Mouse (Mus musculus): Measurements from ENCODE around the gene Mlip. TPM values are rescaled to one million over a fixed set of nuclear protein-coding genes. Genes with fewer than 3 reads are reported as not detected.

Gene Mlip
- polyA plus RNA-seq, 1 experiment from 2014 or later: 0.25 TPM

DNA sequence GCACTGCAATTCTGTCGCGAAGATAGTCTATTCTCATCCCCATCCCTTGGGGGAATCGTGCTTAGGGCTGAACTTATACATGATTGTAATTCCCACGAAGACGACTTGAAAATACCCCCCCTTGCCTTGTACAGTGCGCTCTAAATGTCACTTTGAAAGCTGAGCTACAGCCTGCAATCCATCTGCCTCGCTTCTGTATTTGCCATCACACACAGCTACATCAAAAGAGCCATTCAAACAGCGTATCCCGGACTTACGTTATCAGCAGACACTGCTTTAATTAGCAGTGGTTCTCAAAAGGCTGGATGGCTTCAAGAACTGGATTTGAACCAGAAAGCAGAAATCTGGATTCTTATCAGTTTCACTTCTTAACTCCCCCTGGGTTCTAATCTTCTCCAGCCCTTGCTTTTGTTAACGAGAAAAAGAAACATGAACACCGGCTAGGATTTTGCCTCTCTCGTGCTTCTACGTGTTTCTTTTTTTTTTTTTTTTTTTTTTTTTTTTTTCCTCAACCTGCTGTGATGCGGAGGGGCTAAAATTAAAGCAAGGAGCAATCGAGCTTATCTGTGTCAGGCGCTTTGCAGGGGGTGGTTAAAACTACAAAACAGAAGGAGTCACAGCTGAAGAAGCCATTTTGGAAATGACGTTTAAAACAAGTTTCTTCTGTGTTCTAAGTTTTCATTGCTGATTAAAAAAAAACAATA, 12.5 kb downstream of the Mlip start:
- Histone ChIP-seq H3K4me1 (ENCODE audit: control insufficient read depth, insufficient read depth, low read length) (no peaks in the 10 kb centered on the region), H3K36me3 (ENCODE audit: control insufficient read depth, insufficient read depth, low read length) (no peaks in the 10 kb centered on the region), H3K27ac (replicated peaks; ENCODE audit: low read depth, low read length) (no peak overlapping the region), H3K9ac (ENCODE audit: low read length) (no peak overlapping the region), H3K4me3 (ENCODE audit: low read depth, low read length) (no peak overlapping the region), H3K9me3 (ENCODE audit: control insufficient read depth, low read length) (no peaks in the 10 kb centered on the region), H3K27me3 (ENCODE audit: control insufficient read depth, insufficient read depth, low read length) (no peaks in the 10 kb centered on the region), H3K4me2 (ENCODE audit: low read depth, severe bottlenecking) (peak overlapping the region; percentile 34)
- 27% methylated on average over 18 of the region's 18 CpGs for WGBS
- DNase-seq (ENCODE audit: low spot score) (no peak), ATAC-seq (ENCODE audit: insufficient number of reproducible peaks, low FRiP score, low TSS enrichment, low read depth) (no peak)

DNA sequence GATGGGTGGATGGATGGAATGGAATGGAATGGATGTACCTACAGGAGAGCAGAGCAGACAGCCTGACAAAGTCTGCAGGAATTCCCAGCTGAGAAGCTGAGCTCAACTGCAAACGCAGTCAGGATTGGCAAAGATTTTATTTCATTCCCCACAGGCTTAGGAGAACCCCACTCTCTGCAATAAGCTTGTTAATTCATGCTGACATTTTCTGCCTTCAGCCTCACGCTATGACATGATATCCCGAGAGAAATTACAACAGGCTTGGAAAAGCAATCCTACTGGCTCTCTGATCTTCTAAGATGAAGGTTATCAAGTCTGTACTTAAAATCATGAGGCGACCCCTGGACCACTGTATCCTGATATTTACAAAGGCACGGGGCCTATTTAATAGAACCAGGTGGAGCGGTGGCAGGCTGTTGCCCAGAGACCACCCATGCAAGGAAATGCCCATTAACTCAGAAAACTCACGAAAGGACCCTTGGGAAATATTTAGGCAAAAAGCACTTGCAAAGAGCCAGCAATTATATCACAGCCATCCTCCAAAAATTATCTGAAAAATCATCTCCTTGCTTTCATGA, 13.1 kb downstream of the Mlip start:
- WGBS: 44% methylated on average over 7 of the region's 7 CpGs
- no peak overlapping the region for H3K4me3 ChIP-seq (ENCODE audit: low read depth, low read length)
- ATAC-seq (ENCODE audit: insufficient number of reproducible peaks, low FRiP score, low TSS enrichment, low read depth): no peak
- no peaks in the 10 kb centered on the region for H3K27me3 ChIP-seq (ENCODE audit: control insufficient read depth, insufficient read depth, low read length)
- H3K4me2 ChIP-seq (ENCODE audit: low read depth, severe bottlenecking): peak overlapping the region; percentile 34
- no peaks in the 10 kb centered on the region for H3K36me3 ChIP-seq (ENCODE audit: control insufficient read depth, insufficient read depth, low read length)
- DNase-seq (ENCODE audit: low spot score): no peak
- no peak overlapping the region for H3K9ac ChIP-seq (ENCODE audit: low read length)
- no peaks in the 10 kb centered on the region for H3K4me1 ChIP-seq (ENCODE audit: control insufficient read depth, insufficient read depth, low read length)
- H3K27ac ChIP-seq (replicated peaks; ENCODE audit: low read depth, low read length): no peak overlapping the region
- H3K9me3 ChIP-seq (ENCODE audit: control insufficient read depth, low read length): no peaks in the 10 kb centered on the region

DNA sequence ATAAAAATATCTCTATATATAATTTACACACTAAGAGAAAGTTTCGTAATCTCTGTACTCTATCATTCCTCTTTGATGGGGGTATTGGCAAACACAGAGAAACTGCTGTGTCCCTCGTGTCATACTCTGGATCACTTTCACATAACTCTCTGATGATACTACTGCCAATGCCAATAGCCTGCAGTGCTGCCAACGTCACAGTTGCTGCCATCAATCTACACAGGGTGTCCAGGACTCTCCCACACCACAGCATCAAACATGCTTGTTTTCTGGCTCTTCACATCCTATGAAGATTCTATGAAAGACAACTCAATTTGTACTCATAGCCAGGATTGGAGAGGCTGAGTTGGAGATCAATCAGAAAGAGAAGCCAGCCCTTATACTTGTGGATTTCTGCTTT, 17.4 kb downstream of the Mlip start:
- ATAC-seq (ENCODE audit: insufficient number of reproducible peaks, low FRiP score, low TSS enrichment, low read depth) (no peak), DNase-seq (ENCODE audit: low spot score) (no peak)
- WGBS: 79% methylated on average over 3 of the region's 3 CpGs
- Histone ChIP-seq H3K27me3 (ENCODE audit: control insufficient read depth, insufficient read depth, low read length) (no peaks in the 10 kb centered on the region), H3K27ac (replicated peaks; ENCODE audit: low read depth, low read length) (no peak overlapping the region), H3K9ac (ENCODE audit: low read length) (no peak overlapping the region), H3K36me3 (ENCODE audit: control insufficient read depth, insufficient read depth, low read length) (no peaks in the 10 kb centered on the region), H3K4me3 (ENCODE audit: low read depth, low read length) (no peak overlapping the region), H3K4me2 (ENCODE audit: low read depth, severe bottlenecking) (no peak overlapping the region), H3K9me3 (ENCODE audit: control insufficient read depth, low read length) (no peaks in the 10 kb centered on the region), H3K4me1 (ENCODE audit: control insufficient read depth, insufficient read depth, low read length) (no peaks in the 10 kb centered on the region)

DNA sequence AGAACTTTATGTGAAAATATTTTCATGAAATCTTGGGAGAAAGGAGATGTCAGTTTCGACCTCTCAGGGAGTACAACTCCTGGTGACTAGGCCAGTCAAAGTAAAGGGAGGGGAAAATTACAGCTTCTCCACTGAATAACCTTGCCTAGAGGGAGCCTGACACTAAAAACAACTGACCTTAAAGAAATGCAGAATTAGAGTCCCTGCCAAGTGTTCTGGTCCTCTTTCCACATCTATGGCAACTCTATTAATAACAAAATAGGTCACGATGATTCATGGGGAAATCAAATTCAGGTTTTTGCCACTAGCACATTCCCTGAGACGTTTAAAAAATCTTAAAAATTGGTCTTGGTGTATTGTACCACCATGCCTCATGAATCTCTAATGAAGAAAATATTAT, 34.4 kb downstream of the Mlip start:
- Histone ChIP-seq H3K36me3 (ENCODE audit: control insufficient read depth, insufficient read depth, low read length) (no peaks in the 10 kb centered on the region), H3K27me3 (ENCODE audit: control insufficient read depth, insufficient read depth, low read length) (no peaks in the 10 kb centered on the region), H3K27ac (replicated peaks; ENCODE audit: low read depth, low read length) (no peak overlapping the region), H3K9me3 (ENCODE audit: control insufficient read depth, low read length) (no peaks in the 10 kb centered on the region), H3K4me1 (ENCODE audit: control insufficient read depth, insufficient read depth, low read length) (no peaks in the 10 kb centered on the region), H3K4me3 (ENCODE audit: low read depth, low read length) (no peak overlapping the region), H3K4me2 (ENCODE audit: low read depth, severe bottlenecking) (no peak overlapping the region), H3K9ac (ENCODE audit: low read length) (no peak overlapping the region)
- DNase-seq (ENCODE audit: low spot score): no peak
- WGBS: 90% methylated on average over 3 of the region's 3 CpGs
- no peak for ATAC-seq (ENCODE audit: insufficient number of reproducible peaks, low FRiP score, low TSS enrichment, low read depth)

DNA sequence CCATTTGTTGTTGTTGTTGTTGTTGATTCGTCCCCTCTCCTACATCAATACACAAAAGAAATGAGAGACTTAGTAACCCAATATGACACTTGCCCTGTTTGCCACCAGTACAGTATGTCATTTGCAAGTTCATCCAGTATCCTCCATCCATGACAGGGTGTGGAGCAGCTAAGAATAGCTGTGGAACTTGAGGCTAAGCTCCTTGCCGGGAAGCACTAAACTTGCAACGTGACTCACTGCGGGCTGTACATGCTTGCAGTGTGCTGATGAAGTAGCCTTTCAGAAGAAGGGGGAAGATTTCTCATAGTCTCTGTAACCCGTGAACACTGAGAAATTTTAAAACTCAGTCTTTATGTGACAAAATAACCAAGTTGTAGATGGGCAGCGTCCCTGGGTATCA, 42.2 kb downstream of the Mlip start:
- Histone ChIP-seq H3K36me3 (ENCODE audit: control insufficient read depth, insufficient read depth, low read length) (no peaks in the 10 kb centered on the region), H3K4me3 (ENCODE audit: low read depth, low read length) (no peak overlapping the region), H3K27ac (replicated peaks; ENCODE audit: low read depth, low read length) (no peak overlapping the region), H3K27me3 (ENCODE audit: control insufficient read depth, insufficient read depth, low read length) (no peaks in the 10 kb centered on the region), H3K4me2 (ENCODE audit: low read depth, severe bottlenecking) (no peak overlapping the region), H3K4me1 (ENCODE audit: control insufficient read depth, insufficient read depth, low read length) (no peaks in the 10 kb centered on the region), H3K9ac (ENCODE audit: low read length) (no peak overlapping the region), H3K9me3 (ENCODE audit: control insufficient read depth, low read length) (no peaks in the 10 kb centered on the region)
- ATAC-seq (ENCODE audit: insufficient number of reproducible peaks, low FRiP score, low TSS enrichment, low read depth): no peak
- 88% methylated on average over 6 of the region's 6 CpGs for WGBS
- no peak for DNase-seq (ENCODE audit: low spot score)

DNA sequence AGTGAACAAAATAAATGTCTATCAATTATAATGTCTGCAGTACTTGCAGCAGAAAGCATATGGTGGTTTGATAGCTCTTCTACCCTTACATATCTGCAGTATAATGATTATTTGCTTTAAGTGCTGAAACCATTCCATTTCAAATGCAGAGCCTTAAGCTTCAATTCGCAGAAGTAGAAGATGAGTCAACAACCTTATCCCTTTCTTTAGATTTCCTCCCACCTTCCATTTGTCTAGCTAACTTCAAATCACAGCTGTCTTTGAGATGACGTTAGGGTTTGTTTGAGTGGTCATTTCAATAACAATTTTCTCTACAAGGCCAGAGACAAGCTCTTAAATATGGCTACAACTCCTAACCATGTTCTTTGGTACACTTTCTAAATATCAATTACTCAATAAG, 47.4 kb downstream of the Mlip start:
- DNase-seq (ENCODE audit: low spot score) (no peak), ATAC-seq (ENCODE audit: insufficient number of reproducible peaks, low FRiP score, low TSS enrichment, low read depth) (no peak)
- no peak overlapping the region for H3K27ac ChIP-seq (replicated peaks; ENCODE audit: low read depth, low read length)
- H3K4me1 ChIP-seq (ENCODE audit: control insufficient read depth, insufficient read depth, low read length): no peaks in the 10 kb centered on the region
- H3K9me3 ChIP-seq (ENCODE audit: control insufficient read depth, low read length): no peaks in the 10 kb centered on the region
- no peak overlapping the region for H3K4me2 ChIP-seq (ENCODE audit: low read depth, severe bottlenecking)
- H3K36me3 ChIP-seq (ENCODE audit: control insufficient read depth, insufficient read depth, low read length): no peaks in the 10 kb centered on the region
- WGBS: 86% methylated on average over 2 of the region's 2 CpGs
- H3K27me3 ChIP-seq (ENCODE audit: control insufficient read depth, insufficient read depth, low read length): no peaks in the 10 kb centered on the region
- H3K9ac ChIP-seq (ENCODE audit: low read length): no peak overlapping the region
- H3K4me3 ChIP-seq (ENCODE audit: low read depth, low read length): no peak overlapping the region

DNA sequence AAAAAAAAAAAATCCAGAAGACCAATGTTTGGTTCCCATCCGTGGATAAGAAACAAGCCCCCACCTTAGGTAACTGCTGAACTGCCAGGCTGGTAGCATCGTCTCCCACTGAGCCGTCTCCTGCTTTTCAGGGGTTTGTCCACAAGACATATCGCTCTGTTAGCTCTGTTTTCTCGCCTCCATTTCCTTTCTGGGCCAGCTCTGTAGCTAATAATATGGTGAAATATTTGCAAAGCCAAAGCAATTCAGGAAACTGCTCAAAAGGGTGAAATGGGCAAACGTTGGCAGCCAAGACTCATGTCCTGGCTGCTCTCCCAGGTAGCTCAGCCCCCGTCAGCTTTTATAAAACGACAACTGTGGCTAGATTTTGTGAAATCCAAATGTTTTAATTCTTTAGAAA, 50.4 kb downstream of the Mlip start:
- Histone ChIP-seq H3K9ac (ENCODE audit: low read length) (no peak overlapping the region), H3K36me3 (ENCODE audit: control insufficient read depth, insufficient read depth, low read length) (no peaks in the 10 kb centered on the region), H3K9me3 (ENCODE audit: control insufficient read depth, low read length) (no peaks in the 10 kb centered on the region), H3K27ac (replicated peaks; ENCODE audit: low read depth, low read length) (no peak overlapping the region), H3K4me2 (ENCODE audit: low read depth, severe bottlenecking) (no peak overlapping the region), H3K4me1 (ENCODE audit: control insufficient read depth, insufficient read depth, low read length) (no peaks in the 10 kb centered on the region), H3K4me3 (ENCODE audit: low read depth, low read length) (no peak overlapping the region), H3K27me3 (ENCODE audit: control insufficient read depth, insufficient read depth, low read length) (no peaks in the 10 kb centered on the region)
- no peak for ATAC-seq (ENCODE audit: insufficient number of reproducible peaks, low FRiP score, low TSS enrichment, low read depth)
- no peak for DNase-seq (ENCODE audit: low spot score)
- WGBS: 87% methylated on average over 8 of the region's 8 CpGs

DNA sequence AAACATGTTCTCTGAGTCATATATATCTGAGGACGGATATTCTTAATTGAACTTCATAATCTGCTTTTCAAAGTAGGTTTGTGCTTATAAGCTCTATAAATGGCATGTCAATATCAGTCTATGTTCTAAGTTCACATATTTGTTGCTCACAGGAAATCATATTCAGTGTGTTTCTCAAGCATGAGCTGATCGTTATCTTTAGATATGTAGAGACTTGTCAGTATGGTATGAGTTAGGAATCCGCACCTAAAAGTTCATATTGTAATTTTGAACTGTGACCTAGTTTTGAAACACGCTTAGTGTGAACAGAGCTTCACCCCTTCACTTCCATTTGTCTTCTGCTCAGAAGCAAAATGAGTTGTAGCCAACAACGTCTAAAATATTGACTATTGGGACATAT, 64.8 kb downstream of the Mlip start:
- H3K27me3 ChIP-seq (ENCODE audit: control insufficient read depth, insufficient read depth, low read length): no peaks in the 10 kb centered on the region
- H3K4me3 ChIP-seq (ENCODE audit: low read depth, low read length): no peak overlapping the region
- no peaks in the 10 kb centered on the region for H3K36me3 ChIP-seq (ENCODE audit: control insufficient read depth, insufficient read depth, low read length)
- H3K4me1 ChIP-seq (ENCODE audit: control insufficient read depth, insufficient read depth, low read length): no peaks in the 10 kb centered on the region
- WGBS: 91% methylated on average over 5 of the region's 5 CpGs
- ATAC-seq (ENCODE audit: insufficient number of reproducible peaks, low FRiP score, low TSS enrichment, low read depth) (no peak), DNase-seq (ENCODE audit: low spot score) (no peak)
- no peaks in the 10 kb centered on the region for H3K9me3 ChIP-seq (ENCODE audit: control insufficient read depth, low read length)
- no peak overlapping the region for H3K9ac ChIP-seq (ENCODE audit: low read length)
- no peak overlapping the region for H3K4me2 ChIP-seq (ENCODE audit: low read depth, severe bottlenecking)
- no peak overlapping the region for H3K27ac ChIP-seq (replicated peaks; ENCODE audit: low read depth, low read length)

DNA sequence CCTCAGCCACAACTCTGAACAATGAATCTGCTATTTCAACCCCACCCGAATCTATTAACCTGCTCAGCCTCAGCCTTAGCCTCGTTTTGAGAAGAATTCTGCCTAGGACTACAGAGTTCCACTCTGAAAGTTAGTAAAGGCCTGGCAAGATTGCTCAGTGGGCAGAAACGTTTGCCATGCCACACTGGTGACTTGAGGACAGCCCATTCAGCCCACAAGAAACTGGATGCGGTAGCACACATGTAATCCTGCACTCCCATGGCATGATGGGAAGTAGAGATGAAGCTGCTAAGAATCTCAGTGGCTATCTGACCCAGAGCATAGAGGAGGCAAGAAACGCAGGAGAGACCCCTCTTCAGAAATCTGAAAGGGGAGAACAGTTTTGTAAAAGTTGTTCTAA, 73.4 kb downstream of the Mlip start:
- DNase-seq (ENCODE audit: low spot score) (no peak), ATAC-seq (ENCODE audit: insufficient number of reproducible peaks, low FRiP score, low TSS enrichment, low read depth) (no peak)
- H3K36me3 ChIP-seq (ENCODE audit: control insufficient read depth, insufficient read depth, low read length): no peaks in the 10 kb centered on the region
- no peak overlapping the region for H3K4me2 ChIP-seq (ENCODE audit: low read depth, severe bottlenecking)
- no peaks in the 10 kb centered on the region for H3K4me1 ChIP-seq (ENCODE audit: control insufficient read depth, insufficient read depth, low read length)
- WGBS: 77% methylated on average over 5 of the region's 5 CpGs
- no peak overlapping the region for H3K27ac ChIP-seq (replicated peaks; ENCODE audit: low read depth, low read length)
- no peaks in the 10 kb centered on the region for H3K9me3 ChIP-seq (ENCODE audit: control insufficient read depth, low read length)
- H3K27me3 ChIP-seq (ENCODE audit: control insufficient read depth, insufficient read depth, low read length): no peaks in the 10 kb centered on the region
- H3K4me3 ChIP-seq (ENCODE audit: low read depth, low read length): no peak overlapping the region
- no peak overlapping the region for H3K9ac ChIP-seq (ENCODE audit: low read length)

All from limb, embryonic 11.5 days (tissue).